Mouse (Mus musculus) lung, adult 18-20 months (tissue): ENCODE results near the gene 4930578G10Rik.
A peak's percentile ranks its signal among the peaks of the same experiment; 100 is the strongest.
"Not testable (repeated sequence)": the region's sequence is repeated elsewhere in the genome, so short reads cannot be mapped to it uniquely, and the experiment has no call there.

Experiments
- DNase-seq, 2 experiments: peaks; one replicate each; pipeline ENCODE4 v3.0.0; 2022; ENCODE audit warnings: mixed read lengths in 2 of 2

The 4930578G10Rik gene

GRCm38 (mm10) chr4:42735245-42735644, at the start of gene 4930578G10Rik:
TSS of gene 4930578G10Rik (plus strand) at chr4:42735545.
- DNase-seq = not testable (repeated sequence)

- not testable (repeated sequence) for DNase-seq
Measured at GRCm38 (mm10) chr4:42756477-42756876, 21.1 kb downstream of the 4930578G10Rik start, which contains the start of gene Ccl19. TSS of gene Ccl19 (minus strand) at chr4:42756577.

GRCm38 (mm10) chr4:42773893-42774292, 38.5 kb downstream of the 4930578G10Rik start, which contains the start of gene Ccl21a:
TSS of gene Ccl21a (minus strand) at chr4:42773993.
- DNase-seq = not testable (repeated sequence)

DNA sequence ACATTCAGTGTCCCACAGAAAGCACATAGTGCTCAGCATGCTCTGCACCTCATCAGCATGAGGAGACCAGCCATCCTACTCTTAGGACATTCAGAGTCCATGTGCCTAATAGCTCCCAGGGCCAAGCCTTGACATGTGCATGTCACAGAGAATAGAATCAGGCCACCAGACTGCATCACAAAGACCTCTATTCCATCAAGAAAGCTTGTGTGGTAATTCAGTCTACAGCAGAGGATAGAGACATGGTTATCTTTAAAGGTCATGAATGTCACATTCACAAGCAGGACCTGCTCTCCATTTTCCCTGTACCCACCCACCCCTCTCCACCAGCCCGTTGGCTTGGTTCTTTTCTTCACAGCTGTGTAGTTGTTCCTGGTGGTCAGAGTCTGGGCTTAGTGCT, 118.4 kb downstream of the 4930578G10Rik start, which contains the start of gene Fam205a1:
Fam205a1 (minus strand) TSS at position 101 of the 400 bp plus-strand sequence.
- DNase-seq = not testable (repeated sequence)

GRCm38 (mm10) chr4:42856671-42857070, 121.3 kb downstream of the 4930578G10Rik start, which contains the start of gene Gm12394:
TSS of gene Gm12394 (minus strand) at chr4:42856771.
- not testable (repeated sequence) for DNase-seq

- DNase-seq = not testable (repeated sequence)
Measured at GRCm38 (mm10) chr4:42860483-42860882, 125.1 kb downstream of the 4930578G10Rik start.

DNA sequence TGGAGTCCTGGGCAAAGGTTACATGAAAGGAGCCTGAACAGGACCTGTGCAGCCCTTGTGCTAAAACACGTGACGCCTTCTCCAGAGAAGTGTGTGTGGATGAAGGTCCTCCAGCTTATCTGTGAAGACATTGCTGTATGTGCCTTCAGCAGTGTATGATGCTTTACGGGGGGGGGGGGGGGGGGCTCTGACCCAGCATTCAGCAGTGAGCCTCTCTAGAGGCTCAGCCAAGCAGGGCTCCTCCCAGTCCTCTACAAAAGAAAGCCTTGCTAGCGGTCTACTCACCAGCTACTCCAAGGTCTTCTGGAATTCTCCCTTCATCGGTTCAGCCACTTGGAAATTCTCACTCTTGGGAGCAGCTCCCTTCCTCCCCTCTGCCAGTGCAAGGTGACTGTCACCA, 128.1 kb downstream of the 4930578G10Rik start:
- DNase-seq = not testable (repeated sequence)

- no peak for DNase-seq
Measured at GRCm38 (mm10) chr4:42867390-42867789, 132.0 kb downstream of the 4930578G10Rik start.

GRCm38 (mm10) chr4:42868193-42868592, 132.8 kb downstream of the 4930578G10Rik start:
- DNase-seq = no peak

GRCm38 (mm10) chr4:42870748-42871147, 135.4 kb downstream of the 4930578G10Rik start:
- no peak for DNase-seq

GRCm38 (mm10) chr4:42872151-42872550, 136.8 kb downstream of the 4930578G10Rik start:
- no peak for DNase-seq

- DNase-seq = no peak
Measured at GRCm38 (mm10) chr4:42872746-42873435, 137.5 kb downstream of the 4930578G10Rik start.

GRCm38 (mm10) chr4:42874134-42874533, 138.8 kb downstream of the 4930578G10Rik start, which contains the start of gene Fam205c:
TSS of gene Fam205c (minus strand) at chr4:42874234.
- DNase-seq = no peak

- peak; percentile 28 to 41 for DNase-seq
Measured at GRCm38 (mm10) chr4:42876586-42877291, 141.4 kb downstream of the 4930578G10Rik start.

DNA sequence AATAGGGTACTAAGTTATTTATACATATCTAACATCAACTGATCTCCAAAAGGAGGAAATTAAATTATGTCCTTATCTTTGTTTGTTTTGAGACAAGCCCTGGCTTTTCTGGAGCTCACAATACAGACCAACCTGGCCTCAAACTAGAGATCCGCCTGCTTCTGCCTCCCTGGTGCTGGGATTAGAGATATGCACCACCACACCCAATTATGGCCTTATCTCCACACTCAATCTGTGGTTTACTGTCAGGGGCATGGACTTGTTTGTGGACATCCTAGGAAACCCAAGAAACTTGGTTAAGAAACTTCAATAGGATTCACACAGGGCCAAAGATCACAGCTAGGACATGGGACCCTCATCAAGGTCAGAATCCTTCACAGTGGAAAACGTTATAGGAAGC, 142.3 kb downstream of the 4930578G10Rik start:
- no peak for DNase-seq

DNA sequence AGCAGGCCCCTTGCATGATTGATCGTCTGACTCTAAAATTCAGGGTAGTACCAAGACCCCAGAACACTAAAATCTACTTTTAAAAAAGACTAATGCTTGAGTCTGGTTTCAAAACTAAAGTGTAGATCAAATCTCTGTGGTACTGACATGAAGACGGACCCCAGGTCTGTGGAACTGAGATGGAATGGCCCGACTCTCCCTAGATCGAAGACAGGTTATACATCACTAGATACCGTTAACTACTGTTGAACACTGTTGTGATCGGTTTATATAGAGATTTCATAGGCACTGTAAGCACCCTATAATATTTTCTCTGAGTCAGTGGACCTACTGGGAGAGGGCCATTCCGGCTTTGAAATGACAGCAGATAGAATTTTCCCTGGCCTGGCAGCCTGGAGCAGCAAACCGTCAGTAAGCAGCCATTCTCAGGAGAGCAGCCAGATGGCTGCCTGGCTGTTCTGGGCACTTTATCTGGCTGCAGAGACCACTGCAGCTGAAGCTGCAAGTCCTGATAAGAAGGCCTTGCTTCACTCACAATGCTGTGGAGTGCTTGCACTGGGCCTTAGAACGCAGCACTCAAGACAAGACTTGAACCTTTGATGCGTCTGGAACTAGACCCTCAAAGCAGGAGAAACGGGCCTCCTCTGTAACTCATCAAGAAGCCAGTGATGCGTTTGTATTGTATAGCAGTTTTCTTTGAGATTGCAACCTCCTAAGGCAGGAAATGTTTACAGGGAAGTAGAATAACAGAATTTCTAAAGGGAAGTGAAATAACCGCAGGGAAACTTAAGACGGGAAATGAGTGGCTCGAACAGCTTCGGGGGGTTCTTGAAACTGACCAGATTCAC, 144.7 kb downstream of the 4930578G10Rik start:
- no peak for DNase-seq

DNA sequence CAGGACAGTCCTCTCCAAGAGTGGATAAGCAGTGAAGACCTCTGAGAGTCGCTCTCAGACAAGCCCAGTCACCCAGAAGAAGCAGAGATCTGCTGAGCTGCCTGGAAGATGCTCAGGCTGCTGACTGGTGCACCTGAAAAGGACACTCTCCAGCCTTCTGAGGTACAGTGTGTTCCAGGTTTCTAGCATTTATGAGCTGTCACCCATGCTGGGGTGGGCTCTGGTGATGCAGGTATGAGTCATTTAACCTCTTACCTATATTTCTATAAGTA, 145.3 kb downstream of the 4930578G10Rik start:
- DNase-seq = no peak

- DNase-seq = no peak
Measured at GRCm38 (mm10) chr4:42886926-42887325, 151.6 kb downstream of the 4930578G10Rik start.

DNA sequence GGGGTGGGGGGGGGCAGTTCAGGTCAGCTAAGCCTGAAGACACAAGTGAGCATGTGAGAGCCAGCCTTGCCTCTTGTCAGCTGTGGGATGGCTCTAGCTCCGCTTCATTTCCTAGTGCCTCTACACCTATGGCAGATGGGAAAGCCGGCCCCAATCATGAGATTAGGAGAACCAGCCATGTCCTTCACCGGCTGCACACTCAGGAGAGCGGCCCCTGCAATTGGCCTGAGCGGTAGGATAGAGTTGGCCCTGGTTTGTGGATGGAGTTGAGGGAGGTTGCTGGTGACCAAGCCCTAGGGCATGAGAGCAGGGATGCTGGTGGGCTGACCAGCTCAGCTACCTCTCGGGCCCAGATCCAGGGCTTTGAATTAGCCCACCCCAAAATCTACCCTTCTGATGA, 153.5 kb downstream of the 4930578G10Rik start:
- DNase-seq = no peak

GRCm38 (mm10) chr4:42891176-42891575, 155.8 kb downstream of the 4930578G10Rik start:
- DNase-seq = no peak

- DNase-seq = no peak
Measured at GRCm38 (mm10) chr4:42895118-42895517, 159.8 kb downstream of the 4930578G10Rik start.
